Mouse (Mus musculus): ENCODE measurements around the gene Natd1.

Natd1 gene

GRCm38 (mm10) chr11:60914491-60914890, at the start of gene Natd1:
Natd1 (minus strand) TSS chr11:60914750.
- no peak for DNase-seq

GRCm38 (mm10) chr11:60962709-60963108, 48.2 kb upstream of the Natd1 start:
- no peak for DNase-seq

GRCm38 (mm10) chr11:60961176-60961575, 46.6 kb upstream of the Natd1 start:
- no peak for DNase-seq

DNA sequence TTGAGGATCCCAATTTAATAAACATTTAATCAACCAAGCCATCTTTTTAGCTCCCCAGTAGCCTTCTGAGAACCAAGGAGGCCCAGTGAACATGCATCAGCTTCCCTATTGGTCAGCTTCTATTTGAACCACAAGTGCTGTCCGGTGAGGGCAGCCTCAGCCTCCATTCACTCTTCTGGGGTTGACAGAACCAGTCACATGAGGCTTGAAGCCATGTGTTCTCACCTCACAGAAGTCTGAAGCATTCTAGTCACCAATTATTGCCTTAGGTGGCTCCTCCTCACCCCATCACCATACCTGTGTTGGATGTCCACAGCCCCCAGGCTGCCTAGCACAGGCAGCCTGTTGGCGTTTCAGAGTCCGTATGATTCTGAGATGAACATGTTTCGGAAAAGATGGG, 44.4 kb upstream of the Natd1 start:
- DNase-seq = no peak

DNA sequence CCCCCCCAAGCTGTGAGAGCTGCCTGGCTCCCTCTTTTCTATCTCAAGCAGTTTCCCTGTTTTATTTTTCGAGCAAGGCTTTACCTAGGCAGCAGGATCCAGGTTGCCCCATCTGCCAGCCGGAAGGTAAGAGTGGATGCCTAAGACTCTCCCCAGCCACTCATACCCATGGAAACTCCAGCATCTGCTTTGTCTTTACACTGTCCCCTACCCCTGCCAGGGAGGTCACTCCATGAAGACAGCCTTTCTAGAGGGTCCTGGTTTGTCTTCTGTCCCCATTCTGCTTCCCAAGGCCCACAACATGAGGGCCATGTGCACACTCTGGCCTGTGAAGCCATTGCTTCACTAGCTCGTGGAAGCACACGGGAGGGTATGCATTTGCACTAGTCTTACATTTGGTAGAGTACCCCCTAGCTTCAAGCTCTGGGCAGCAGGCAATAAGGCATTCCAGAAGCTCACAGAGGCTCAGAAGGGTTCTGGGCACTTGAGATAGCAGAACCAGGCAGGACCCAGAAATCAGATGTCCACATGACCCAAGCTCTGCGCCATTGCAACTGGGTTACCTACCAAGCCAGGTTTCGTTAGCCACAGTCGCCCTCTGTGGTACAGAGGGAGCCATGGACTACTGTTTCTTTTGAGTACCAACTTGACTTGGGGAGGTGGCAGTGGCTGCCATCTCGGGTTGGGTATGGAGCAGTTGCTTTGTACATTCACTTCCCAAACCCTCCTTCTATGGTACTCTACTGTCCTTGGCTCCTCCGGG, 41.3 kb upstream of the Natd1 start:
- DNase-seq = no peak

- no peak for DNase-seq
Observed at GRCm38 (mm10) chr11:60954255-60955104, 39.9 kb upstream of the Natd1 start.

- DNase-seq = peak; percentile 94 to 96
Observed at GRCm38 (mm10) chr11:60953803-60954202, 39.3 kb upstream of the Natd1 start.

DNA sequence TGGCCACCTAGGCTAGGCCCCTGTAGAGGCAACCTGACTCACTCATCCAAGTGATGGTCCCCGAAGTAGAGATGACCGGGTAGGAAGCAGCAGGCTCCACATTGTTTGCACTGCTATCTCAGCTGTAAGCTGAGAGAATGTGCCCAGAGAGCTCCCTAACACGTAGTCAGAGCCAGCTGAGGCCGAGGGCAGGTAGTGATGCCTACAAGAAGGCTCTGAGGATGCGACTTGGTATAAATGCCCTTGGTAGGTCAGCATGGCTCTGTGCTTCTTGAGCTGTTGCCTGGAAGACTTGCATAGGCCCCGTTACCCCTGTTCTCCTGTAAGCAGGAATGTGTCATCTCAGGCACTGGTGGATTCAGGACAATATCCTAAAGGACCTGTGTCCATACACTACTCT, 38.4 kb upstream of the Natd1 start:
- DNase-seq = no peak

DNA sequence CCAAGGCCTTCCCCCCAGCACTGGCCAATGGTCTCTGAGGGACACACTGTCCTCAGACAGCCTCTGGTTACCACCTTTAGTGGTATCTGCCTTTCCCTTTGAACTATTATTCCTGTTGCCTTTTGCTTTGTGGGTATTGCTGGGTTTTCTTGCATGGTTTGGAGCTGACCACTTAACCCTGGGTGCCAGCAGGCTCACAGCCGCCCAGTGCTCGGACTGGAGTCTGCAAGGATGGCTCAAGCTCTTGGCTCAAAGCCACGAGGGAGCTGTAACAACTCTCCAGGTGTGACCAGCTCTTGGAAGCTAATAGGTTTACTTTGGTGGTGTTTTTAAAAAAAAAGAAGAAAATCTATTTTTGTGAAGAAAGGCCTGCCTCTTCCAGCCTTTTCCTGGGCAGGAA, 37.8 kb upstream of the Natd1 start:
- peak in 1 of 2 experiments; percentile 36 for DNase-seq

DNA sequence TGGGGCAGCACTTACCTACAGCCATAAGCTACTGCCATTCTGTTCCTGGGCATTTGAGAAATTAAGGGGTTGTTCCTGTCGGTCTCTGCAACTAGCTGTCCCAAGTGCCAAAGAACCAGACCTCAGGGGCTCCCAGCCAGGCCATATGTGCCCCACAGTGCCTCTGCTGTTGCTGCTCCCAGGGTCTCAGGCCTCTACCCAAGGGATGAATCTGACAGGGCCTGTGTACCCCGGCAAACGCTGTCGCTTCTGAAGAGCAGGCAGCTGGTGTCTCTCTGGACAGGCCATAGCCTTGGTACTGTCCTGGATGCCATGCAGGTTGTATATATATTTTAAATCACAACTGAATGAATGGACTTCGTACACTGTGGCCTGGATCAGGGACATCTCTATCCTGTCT, 37.3 kb upstream of the Natd1 start:
- no peak for DNase-seq

DNA sequence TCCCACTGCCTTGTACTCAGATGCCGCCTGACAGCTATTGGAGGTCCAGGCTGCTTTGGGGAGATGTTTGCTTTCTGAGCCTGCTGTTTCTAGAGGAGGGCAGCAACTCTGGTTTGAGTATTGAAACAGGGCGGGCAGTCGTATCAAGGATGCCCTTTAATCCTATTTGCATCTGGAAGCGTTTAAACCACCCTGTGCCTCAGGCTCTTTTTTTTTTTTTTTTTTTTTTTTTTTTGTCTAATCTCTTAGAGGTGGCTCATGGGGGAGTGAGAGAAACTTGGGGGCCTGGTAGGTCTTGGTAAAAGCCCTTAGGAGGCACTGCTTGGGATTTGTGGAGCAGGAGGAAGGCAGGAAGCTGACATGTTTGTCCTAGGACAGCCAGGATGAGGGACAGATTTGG, 30.5 kb upstream of the Natd1 start:
- DNase-seq = peak in 1 of 2 experiments; percentile 6

GRCm38 (mm10) chr11:60942263-60943015, 27.9 kb upstream of the Natd1 start:
- DNase-seq = peak in 1 of 2 experiments; percentile 50

GRCm38 (mm10) chr11:60941370-60941769, 26.8 kb upstream of the Natd1 start:
- peak in 1 of 2 experiments; percentile 57 for DNase-seq

DNA sequence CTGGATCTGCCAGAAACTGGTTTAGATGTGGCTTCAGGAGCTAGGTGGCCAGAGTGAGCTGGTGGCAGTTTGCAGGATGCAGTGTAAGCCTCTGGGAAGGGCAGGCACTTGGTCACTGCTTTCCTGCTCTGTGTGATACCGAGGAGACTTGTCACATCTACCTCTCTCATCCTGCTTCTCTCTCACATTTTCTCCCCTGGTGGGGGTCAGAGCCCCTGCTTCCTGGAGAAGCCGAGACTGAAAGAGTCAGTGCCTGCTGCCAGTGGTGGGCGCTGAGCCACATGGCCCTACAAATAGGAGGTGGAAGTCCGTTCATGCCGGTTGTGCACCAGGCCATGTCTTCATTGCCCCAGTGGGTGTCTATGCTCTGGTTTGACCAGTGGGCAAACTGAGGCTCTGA, 26.0 kb upstream of the Natd1 start:
- DNase-seq = peak in 1 of 2 experiments; percentile 55

DNA sequence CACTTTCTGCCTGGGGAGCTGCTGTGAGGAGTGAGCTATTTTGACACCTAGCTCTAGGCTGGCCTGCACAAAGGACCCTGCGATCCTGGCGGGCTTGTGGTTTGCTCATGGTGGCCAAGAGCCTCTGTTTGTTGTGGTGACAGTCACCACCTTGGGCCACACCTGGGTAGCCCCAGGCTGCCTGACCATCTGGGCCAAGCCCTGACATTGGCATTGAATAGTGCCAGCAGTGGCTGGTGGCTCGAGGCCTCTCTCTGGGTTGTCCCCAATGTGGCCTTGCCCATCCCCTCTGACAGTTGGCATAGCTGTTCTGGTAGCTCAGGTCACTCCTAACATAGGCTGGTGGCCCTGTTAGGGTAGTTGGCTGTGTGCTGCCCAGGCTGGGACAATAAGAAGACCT, 24.9 kb upstream of the Natd1 start:
- DNase-seq = peak in 1 of 2 experiments; percentile 39

- DNase-seq = no peak
Observed at GRCm38 (mm10) chr11:60937611-60938010, 23.1 kb upstream of the Natd1 start.

DNA sequence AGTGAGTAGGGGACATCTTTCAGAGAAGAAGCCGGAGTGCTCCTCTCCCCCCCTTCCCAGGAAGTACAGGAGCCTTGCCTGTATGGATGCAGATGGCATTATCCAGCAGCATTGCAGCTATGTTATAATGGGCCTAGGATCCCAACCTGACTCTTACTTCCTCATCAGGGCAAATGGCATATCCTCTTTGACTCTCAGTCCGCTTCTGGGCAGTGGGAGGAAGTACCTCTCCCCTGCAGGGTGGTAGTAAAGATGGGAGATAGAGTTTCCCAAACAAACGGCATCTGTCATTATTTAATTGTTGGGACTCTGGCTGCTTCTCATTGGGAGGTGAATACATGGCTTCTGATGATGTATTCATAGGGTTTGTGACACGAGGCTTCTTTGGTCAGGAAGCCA, 21.4 kb upstream of the Natd1 start:
- DNase-seq = no peak

DNA sequence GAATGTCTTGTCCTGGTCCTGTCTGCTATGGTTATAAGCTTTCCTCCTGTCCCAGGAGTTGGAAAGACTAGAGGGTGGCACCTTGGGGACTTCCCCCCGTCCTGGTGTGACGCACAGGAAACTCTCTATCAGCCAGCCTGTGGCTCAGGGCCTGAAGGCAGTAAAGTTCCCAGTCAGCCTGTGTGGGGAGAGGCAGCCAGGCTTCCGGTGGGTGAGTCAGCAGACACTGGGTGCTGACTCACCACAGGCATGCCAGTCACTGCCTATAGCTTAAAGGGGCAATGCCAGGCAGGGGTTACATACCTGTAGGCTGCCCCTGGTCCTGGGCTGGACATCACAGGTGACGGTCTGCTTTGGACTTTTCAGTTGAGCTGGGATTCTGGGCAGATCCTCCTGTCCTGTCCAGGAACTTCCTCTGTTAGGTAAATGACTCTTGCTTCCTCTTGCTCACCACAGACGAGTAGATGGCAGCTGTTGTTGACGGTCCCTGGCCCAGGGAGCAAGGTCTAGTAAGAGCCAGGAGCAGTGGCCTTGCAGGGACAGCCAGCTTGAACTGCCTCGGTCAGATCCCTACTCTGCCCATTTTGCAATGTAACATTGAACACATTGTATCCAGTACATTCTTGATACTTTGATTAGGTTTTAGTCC, 20.9 kb upstream of the Natd1 start:
- DNase-seq = peak; percentile 68 to 86

GRCm38 (mm10) chr11:60934795-60935194, 20.2 kb upstream of the Natd1 start:
- DNase-seq = no peak

- DNase-seq = peak; percentile 65 to 89
Observed at GRCm38 (mm10) chr11:60933178-60933930, 18.8 kb upstream of the Natd1 start.

- no peak for DNase-seq
Observed at GRCm38 (mm10) chr11:60932503-60933020, 18.0 kb upstream of the Natd1 start.

All from kidney, postnatal 25 days (tissue).